ENCODE assay signal across 9 mouse cellular contexts in genomic region chr3:88631921-88632587, GRCm38 (mm10). TPM values are rescaled to one million over a fixed set of nuclear protein-coding genes. Genes with fewer than 3 reads are reported as not detected.
DNase-seq lines count a peak whose midpoint lies in the region; ATAC-seq and TF ChIP-seq lines count a peak whose summit lies in the region.
"Had no signal": no experiment of that assay in that cellular context is flagged by ENCODE, and none has a peak within 500 bp of the region (broad histone marks: within the 10 kb centered on the region; RNA-seq: fewer than 3 reads in every experiment).

No protein-coding gene starts in this region.

- no peak overlapping the region for H3K4me3 ChIP-seq in hindbrain, embryonic 11.5 days (ENCODE audit: low read depth, low read length)
- no peak overlapping the region for H3K4me3 ChIP-seq in hindbrain, embryonic 14.5 days (replicated peaks; ENCODE audit: low read length)
- no peak overlapping the region for H3K4me3 ChIP-seq in CH12.LX (replicated peaks in 1 of 3; ENCODE audit: low read depth in 2 of 3, low read length in 2 of 3, poor library complexity in 1 of 3)
- no peak overlapping the region for H3K4me3 ChIP-seq in lung, embryonic 15.5 days
- H3K4me3 ChIP-seq: embryonic facial prominence, embryonic 15.5 days had no signal

- peaks cover 22% of the 10 kb centered on the region for H3K79me2 ChIP-seq in CH12.LX (replicated peaks; ENCODE audit: control insufficient read depth, extremely low read depth, insufficient read depth, poor library complexity, severe bottlenecking)

- DNase-seq in hindbrain, embryonic 11.5 days (ENCODE audit: low spot score), result peak; percentile 50
- DNase-seq in hindbrain, embryonic 14.5 days (ENCODE audit: low spot score), result no peak
- DNase-seq in CH12.LX (ENCODE audit: extremely low read depth), result no peak
- DNase-seq in Muller cell, postnatal 12 days (ENCODE audit: inconsistent ontology term), result peak; percentile 64
- no peak for DNase-seq in right cerebral cortex, adult 2 months (ENCODE audit: low spot score in 2 of 2)
- no peak for DNase-seq in ovary, postnatal 14 days (ENCODE audit: low spot score)

- peak in 1 of 2 experiments; percentile 82; a peak in 2 of 4 replicates for TF ChIP-seq CTCF in CH12.LX (conservative IDR thresholded peaks at IDR 0.05 in 1 of 2, IDR thresholded peaks at IDR 0.05 in 1 of 2; ENCODE audit: low read depth in 2 of 2, low read length in 2 of 2)

- no peaks in the 10 kb centered on the region for H3K4me1 ChIP-seq in hindbrain, embryonic 11.5 days (replicated peaks; ENCODE audit: control insufficient read depth, insufficient read depth, low read length)
- H3K4me1 ChIP-seq in hindbrain, embryonic 14.5 days (replicated peaks; ENCODE audit: control insufficient read depth, insufficient read depth, low read length), result peaks cover 12% of the 10 kb centered on the region; the same call in 1 of the 2 replicates
- peaks cover under 1 to 34% of the 10 kb centered on the region in 2 experiments; a peak in 3 of 4 replicates for H3K4me1 ChIP-seq in CH12.LX (ENCODE audit: control insufficient read depth in 1 of 2, insufficient read depth in 2 of 2)
- H3K4me1 ChIP-seq in lung, embryonic 15.5 days, result peaks cover 41% of the 10 kb centered on the region

- no peak overlapping the region for H3K9ac ChIP-seq in hindbrain, embryonic 11.5 days (ENCODE audit: low read depth, low read length)
- no peak overlapping the region for H3K9ac ChIP-seq in hindbrain, embryonic 14.5 days
- no peak overlapping the region for H3K9ac ChIP-seq in CH12.LX (ENCODE audit: insufficient read depth, low read depth)
- H3K9ac ChIP-seq in lung, embryonic 15.5 days, result no peak overlapping the region
- H3K9ac ChIP-seq: embryonic facial prominence, embryonic 15.5 days had no signal

- no peak for TF ChIP-seq POLR2A in CH12.LX (IDR thresholded peaks at IDR 0.05; ENCODE audit: low read depth, low read length)

- peaks cover 38% of the 10 kb centered on the region for H3K36me3 ChIP-seq in hindbrain, embryonic 11.5 days (ENCODE audit: control insufficient read depth, insufficient read depth, low read length)
- peaks cover 91% of the 10 kb centered on the region for H3K36me3 ChIP-seq in hindbrain, embryonic 14.5 days (replicated peaks; ENCODE audit: control insufficient read depth, insufficient read depth)
- peaks cover 76 to 97% of the 10 kb centered on the region in 2 experiments for H3K36me3 ChIP-seq in CH12.LX (replicated peaks in 1 of 2; ENCODE audit: control insufficient read depth in 1 of 2, insufficient read depth in 1 of 2, low read length in 1 of 2)
- peaks cover 77% of the 10 kb centered on the region for H3K36me3 ChIP-seq in lung, embryonic 15.5 days

- no peak for TF ChIP-seq EP300 in CH12.LX (IDR thresholded peaks at IDR 0.05; ENCODE audit: low read length)

- dilution Hi-C loops in CH12.LX (cut with MboI; ENCODE audit: extremely low pct_ligation_motif_present, extremely low pct_unique_long_range_greater_than_20kb, low sequenced_read_pairs), result no loop called here

- no peak for ATAC-seq in hindbrain, embryonic 11.5 days (ENCODE audit: low FRiP score)
- no peak for ATAC-seq in hindbrain, embryonic 14.5 days (ENCODE audit: low FRiP score)
- 0 out of 2 replicates have a peak, but pooled peaks have one; percentile 12 for ATAC-seq in lung, embryonic 15.5 days (ENCODE audit: borderline replicate concordance, extremely low read depth, low FRiP score, low TSS enrichment)
- no peak for ATAC-seq in inflammation-experienced regulatory T-cells, adult 6 months

- H3K9me3 ChIP-seq in hindbrain, embryonic 11.5 days (ENCODE audit: control insufficient read depth, low read length), result no peaks in the 10 kb centered on the region
- no peaks in the 10 kb centered on the region for H3K9me3 ChIP-seq in hindbrain, embryonic 14.5 days (ENCODE audit: control insufficient read depth, low read length)
- H3K9me3 ChIP-seq in CH12.LX (replicated peaks; ENCODE audit: low read length), result peaks cover 7% of the 10 kb centered on the region
- no peaks in the 10 kb centered on the region for H3K9me3 ChIP-seq in lung, embryonic 15.5 days
- H3K9me3 ChIP-seq: embryonic facial prominence, embryonic 15.5 days had no signal

- in situ Hi-C loops in CH12.LX (cut with MboI; ENCODE audit: low pct_ligation_motif_present, low pct_unique_long_range_greater_than_20kb, low sequenced_read_pairs), result no loop called here

- H3K4me2 ChIP-seq in hindbrain, embryonic 11.5 days (replicated peaks; ENCODE audit: low read depth, low read length), result no peak overlapping the region
- no peak overlapping the region for H3K4me2 ChIP-seq in hindbrain, embryonic 14.5 days (replicated peaks)
- H3K4me2 ChIP-seq in CH12.LX (ENCODE audit: insufficient read depth, low read depth, poor library complexity, severe bottlenecking), result no peak overlapping the region
- no peak overlapping the region for H3K4me2 ChIP-seq in lung, embryonic 15.5 days
- H3K4me2 ChIP-seq: embryonic facial prominence, embryonic 15.5 days had no signal

- 83% methylated on average over 12 of the region's 12 CpGs for WGBS in hindbrain, embryonic 11.5 days
- WGBS in hindbrain, embryonic 14.5 days, result 85% methylated on average over 12 of the region's 12 CpGs
- 57% methylated on average over 12 of the region's 12 CpGs for WGBS in lung, embryonic 15.5 days

- TF ChIP-seq RAD21 in CH12.LX (IDR thresholded peaks at IDR 0.05; ENCODE audit: low read depth, low read length), result peak; percentile 84

- no peak overlapping the region for H3K27ac ChIP-seq in hindbrain, embryonic 11.5 days (ENCODE audit: low read depth, low read length)
- H3K27ac ChIP-seq in hindbrain, embryonic 14.5 days, result no peak overlapping the region
- H3K27ac ChIP-seq in CH12.LX (ENCODE audit: insufficient read depth, low read depth), result no peak overlapping the region
- H3K27ac ChIP-seq in lung, embryonic 15.5 days, result no peak overlapping the region

- H3K27me3 ChIP-seq in hindbrain, embryonic 11.5 days (ENCODE audit: control insufficient read depth, insufficient read depth, low read length), result no peaks in the 10 kb centered on the region
- no peaks in the 10 kb centered on the region for H3K27me3 ChIP-seq in hindbrain, embryonic 14.5 days (ENCODE audit: control insufficient read depth, insufficient read depth, low read length)
- H3K27me3 ChIP-seq in CH12.LX (replicated peaks), result no peaks in the 10 kb centered on the region
- H3K27me3 ChIP-seq in lung, embryonic 15.5 days, result no peaks in the 10 kb centered on the region
- H3K27me3 ChIP-seq: embryonic facial prominence, embryonic 15.5 days had no signal

TF ChIP-seq in CH12.LX, 34 proteins besides CTCF, POLR2A, EP300 and RAD21:
- TF ChIP-seq SMC3 (IDR thresholded peaks at IDR 0.05; ENCODE audit: low read depth, low read length), result peak; percentile 87
- no peak for TF ChIP-seq E2F4 (IDR thresholded peaks at IDR 0.05; ENCODE audit: insufficient replicate concordance, low read depth, low read length)
- TF ChIP-seq ZC3H11A (IDR thresholded peaks at IDR 0.05; ENCODE audit: low read depth, low read length), result peak; percentile 2; the same call in 1 of the 2 replicates
- TF ChIP-seq KAT2A (IDR thresholded peaks at IDR 0.05; ENCODE audit: insufficient replicate concordance, low read length), result no peak

RNA-seq across cellular contexts. Expression of gene Rxfp4, which starts 20.9 kb away (rescaled TPM):
- not detected in 2 replicates for polyA plus RNA-seq in hindbrain, embryonic 11.5 days (2014; fragmentation: Nextera tagmentation; extraction: Ambion mirVana)
- polyA plus RNA-seq in hindbrain, embryonic 14.5 days (2014; fragmentation: Nextera tagmentation; extraction: Ambion mirVana), result not detected in 2 replicates
- total RNA-seq in CH12.LX (2012; rRNA removed) (0.08 TPM in 1 of 2 replicates, not detected in the other), CH12.LX (2014; rRNA removed) (not detected in 2 replicates)
- not detected in 2 replicates for polyA plus RNA-seq in CH12.LX (2012; ENCODE audit: insufficient read length, low read depth)
- not detected in 2 replicates for polyA plus RNA-seq in lung, embryonic 15.5 days (2015; fragmentation: Nextera tagmentation; extraction: Ambion mirVana)
- polyA plus RNA-seq in inflammation-experienced regulatory T-cells, adult 6 months (2017; shearing (Covaris generic)), result not detected
- polyA plus RNA-seq: embryonic facial prominence, embryonic 15.5 days had no signal

RNA-seq across cellular contexts. Expression of gene Arhgef2, which starts 26.3 kb away (rescaled TPM):
- 149 and 181 TPM in 2 replicates for polyA plus RNA-seq in hindbrain, embryonic 11.5 days (2014; fragmentation: Nextera tagmentation; extraction: Ambion mirVana)
- 96.0 and 115 TPM in 2 replicates for polyA plus RNA-seq in hindbrain, embryonic 14.5 days (2014; fragmentation: Nextera tagmentation; extraction: Ambion mirVana)
- total RNA-seq in CH12.LX (2012; rRNA removed) (40.0 and 43.9 TPM in 2 replicates), CH12.LX (2014; rRNA removed) (15.0 and 18.5 TPM in 2 replicates)
- 31.4 and 43.1 TPM in 2 replicates for polyA plus RNA-seq in CH12.LX (2012; ENCODE audit: insufficient read length, low read depth)
- 105 and 116 TPM in 2 replicates for polyA plus RNA-seq in lung, embryonic 15.5 days (2015; fragmentation: Nextera tagmentation; extraction: Ambion mirVana)
- polyA plus RNA-seq in inflammation-experienced regulatory T-cells, adult 6 months (2017; shearing (Covaris generic)), result 10 to 100 TPM; 37.5 to 56.4 (median 46.5) TPM

RNA-seq across cellular contexts. Expression of gene Khdc4, which starts 53.5 kb away (rescaled TPM):
- polyA plus RNA-seq in hindbrain, embryonic 11.5 days (2014; fragmentation: Nextera tagmentation; extraction: Ambion mirVana), result 103 and 105 TPM in 2 replicates
- polyA plus RNA-seq in hindbrain, embryonic 14.5 days (2014; fragmentation: Nextera tagmentation; extraction: Ambion mirVana), result 79.3 and 86.7 TPM in 2 replicates
- 35.2 and 40.2 TPM in 2 replicates for total RNA-seq in CH12.LX (2012; rRNA removed)
- 56.6 and 58.6 TPM in 2 replicates for total RNA-seq in CH12.LX (2014; rRNA removed)
- polyA plus RNA-seq in CH12.LX (2012; ENCODE audit: insufficient read length, low read depth), result 53.6 TPM in 2 replicates
- polyA plus RNA-seq in lung, embryonic 15.5 days (2015; fragmentation: Nextera tagmentation; extraction: Ambion mirVana), result 90.7 and 93.1 TPM in 2 replicates
- polyA plus RNA-seq in inflammation-experienced regulatory T-cells, adult 6 months (2017; shearing (Covaris generic)), result 10 to 100 TPM; 36.1 to 57.0 (median 47.9) TPM

RNA-seq across cellular contexts. Expression of gene Ssr2, which starts 56.4 kb away (rescaled TPM):
- polyA plus RNA-seq in hindbrain, embryonic 11.5 days (2014; fragmentation: Nextera tagmentation; extraction: Ambion mirVana), result 152 and 169 TPM in 2 replicates
- 117 and 129 TPM in 2 replicates for polyA plus RNA-seq in hindbrain, embryonic 14.5 days (2014; fragmentation: Nextera tagmentation; extraction: Ambion mirVana)
- total RNA-seq in CH12.LX (2012; rRNA removed) (364 and 435 TPM in 2 replicates), CH12.LX (2014; rRNA removed) (325 and 377 TPM in 2 replicates)
- 307 and 346 TPM in 2 replicates for polyA plus RNA-seq in CH12.LX (2012; ENCODE audit: insufficient read length, low read depth)
- 290 and 301 TPM in 2 replicates for polyA plus RNA-seq in lung, embryonic 15.5 days (2015; fragmentation: Nextera tagmentation; extraction: Ambion mirVana)
- polyA plus RNA-seq in inflammation-experienced regulatory T-cells, adult 6 months (2017; shearing (Covaris generic)), result 100 to 1,000 TPM; 131 to 197 (median 161) TPM

Comparison
In these comparisons a context has a peak if more than half of its experiments do, and no peak if none do; other contexts are left out.
1. DNase-seq: peak in hindbrain, embryonic 11.5 days (single experiment) and Muller cell, postnatal 12 days (single experiment); none in hindbrain, embryonic 14.5 days (single experiment), CH12.LX (single experiment), right cerebral cortex, adult 2 months (0 of 2) and ovary, postnatal 14 days (single experiment).